Mouse (Mus musculus) lung, postnatal 0 days (tissue): Measurements from ENCODE around the gene Olfr726.

Source experiments
- CTCF ChIP-seq: IDR thresholded peaks from 2 replicates; pipeline ENCODE4 v1.5.1; 2016; ENCODE audit warnings: antibody characterized with exemption, mild to moderate bottlenecking
- EP300 ChIP-seq: IDR thresholded peaks from 2 replicates; pipeline ENCODE4 v1.6.1; 2016; ENCODE audit warnings: antibody characterized with exemption, mild to moderate bottlenecking, control low read depth

DNA sequence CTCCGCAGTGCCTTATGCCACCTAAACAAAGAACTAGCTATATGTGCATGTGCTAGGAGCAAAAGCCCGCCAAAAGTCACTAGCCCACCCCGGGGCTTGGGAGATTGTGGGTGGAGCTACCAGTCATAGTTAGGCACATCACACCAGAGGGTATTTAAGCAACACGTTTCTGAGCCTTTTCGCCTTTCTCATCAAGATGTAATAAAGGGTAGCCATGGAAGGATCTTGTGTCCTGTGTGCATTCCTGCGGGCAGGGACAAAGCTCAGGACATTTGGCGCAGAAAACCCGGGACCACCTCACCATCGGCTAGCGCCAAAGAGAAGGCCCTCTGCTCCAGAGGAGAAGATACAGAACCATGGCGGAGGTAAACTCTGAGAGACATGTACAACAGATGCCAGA, 29.6 kb downstream of the Olfr726 start:
- no peak for TF ChIP-seq CTCF
- TF ChIP-seq EP300, result no peak
